Mouse (Mus musculus) cortical plate, adult 2 months (tissue): ENCODE measurements at regions not wholly inside any gene's neighbourhood (a gene's known extent, or its start where the extent isn't known, plus 50 kb on each side); places are given as distances from the start of the nearest gene placed in this dataset.
"Not testable (repeated sequence)": the region's sequence is repeated elsewhere in the genome, so short reads cannot be mapped to it uniquely, and the experiment has no call there.

ENCODE experiments used
- CTCF ChIP-seq: fragments of 200-500 bp; IDR thresholded peaks from 2 replicates; pipeline ENCODE4 v1.5.1; 2011; ENCODE audit warnings: mild to moderate bottlenecking, control low read depth, low read length; ENCODE audit not compliant: insufficient read depth; ENCODE audit errors: extremely low read depth
- POLR2A ChIP-seq: fragments of 200-500 bp; IDR thresholded peaks from 2 replicates; pipeline ENCODE4 v1.6.1; 2011; ENCODE audit warnings: mild to moderate bottlenecking, low read length, control low read depth; ENCODE audit not compliant: insufficient read depth; ENCODE audit errors: extremely low read depth

DNA sequence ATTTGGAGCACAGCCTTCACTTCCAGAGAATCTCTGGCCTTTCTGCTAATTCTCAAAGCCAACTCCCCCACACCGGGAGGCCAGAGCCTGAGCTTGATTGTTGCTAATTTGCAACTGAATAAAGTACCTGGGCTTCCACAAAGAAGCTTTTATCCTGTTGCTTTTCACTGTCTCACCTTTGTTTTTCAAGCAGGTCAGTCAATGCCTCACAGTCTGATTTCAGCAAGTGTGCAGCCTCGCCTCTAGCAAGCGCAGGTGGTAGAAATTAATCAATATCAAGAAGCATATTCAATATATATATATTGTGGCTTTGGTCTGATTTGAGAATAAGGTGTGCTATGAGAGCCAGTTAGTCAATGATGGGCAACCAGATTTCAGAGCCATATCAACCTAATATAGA lies 282.1 kb downstream of the Aasdhppt start:
- not testable (repeated sequence) for TF ChIP-seq CTCF, POLR2A
